8 mouse cellular contexts compared by ENCODE assay signal in genomic region chr2:60126831-60127230, GRCm38 (mm10).
DNase-seq lines count a peak whose midpoint lies in the region; ATAC-seq and TF ChIP-seq lines count a peak whose summit lies in the region.

No protein-coding gene starts in this region.

- no peaks in the 10 kb centered on the region for H3K36me3 ChIP-seq in stomach, embryonic 14.5 days (ENCODE audit: control insufficient read depth, insufficient read depth, low read length)
- H3K36me3 ChIP-seq in stomach, postnatal 0 days (ENCODE audit: control insufficient read depth, insufficient read depth, low read length), result no peaks in the 10 kb centered on the region
- H3K36me3 ChIP-seq in forebrain, embryonic 12.5 days (replicated peaks), result no peaks in the 10 kb centered on the region
- H3K36me3 ChIP-seq in intestine, embryonic 14.5 days (ENCODE audit: control insufficient read depth, insufficient read depth, low read length), result no peaks in the 10 kb centered on the region
- H3K36me3 ChIP-seq in midbrain, postnatal 0 days (ENCODE audit: insufficient read depth, low read length), result no peaks in the 10 kb centered on the region

- H3K27ac ChIP-seq in stomach, embryonic 14.5 days (ENCODE audit: low read length), result no peak overlapping the region
- no peak overlapping the region for H3K27ac ChIP-seq in stomach, postnatal 0 days (replicated peaks)
- peak overlapping the region; percentile 68 for H3K27ac ChIP-seq in forebrain, embryonic 12.5 days
- H3K27ac ChIP-seq in intestine, embryonic 14.5 days (ENCODE audit: low read depth), result no peak overlapping the region
- H3K27ac ChIP-seq in midbrain, postnatal 0 days (ENCODE audit: low read depth, low read length), result no peak overlapping the region

- no peak for TF ChIP-seq CTCF in stomach, postnatal 0 days (IDR thresholded peaks at IDR 0.05; ENCODE audit: low read depth)
- TF ChIP-seq CTCF in midbrain, postnatal 0 days (IDR thresholded peaks at IDR 0.05), result no peak

- no peaks in the 10 kb centered on the region for H3K27me3 ChIP-seq in stomach, embryonic 14.5 days (ENCODE audit: control insufficient read depth, insufficient read depth, low read length)
- H3K27me3 ChIP-seq in stomach, postnatal 0 days (ENCODE audit: control insufficient read depth, insufficient read depth, low read length), result no peaks in the 10 kb centered on the region
- H3K27me3 ChIP-seq in forebrain, embryonic 12.5 days, result no peaks in the 10 kb centered on the region
- H3K27me3 ChIP-seq in intestine, embryonic 14.5 days (replicated peaks; ENCODE audit: control insufficient read depth, insufficient read depth, low read length), result no peaks in the 10 kb centered on the region
- H3K27me3 ChIP-seq in midbrain, postnatal 0 days (ENCODE audit: insufficient read depth, low read length), result no peaks in the 10 kb centered on the region

- WGBS in stomach, embryonic 14.5 days, result 33% methylated on average over 7 of the region's 7 CpGs
- 65% methylated on average over 7 of the region's 7 CpGs for whole genome bisulfite sequencing in stomach, postnatal 0 days
- WGBS in forebrain, embryonic 12.5 days, result 2% methylated on average over 7 of the region's 7 CpGs
- 35% methylated on average over 7 of the region's 7 CpGs for WGBS in intestine, embryonic 14.5 days
- WGBS in midbrain, postnatal 0 days, result 13% methylated on average over 7 of the region's 7 CpGs

- peak overlapping the region; percentile 65 for H3K4me2 ChIP-seq in stomach, embryonic 14.5 days (replicated peaks; ENCODE audit: low read depth, low read length)
- H3K4me2 ChIP-seq in stomach, postnatal 0 days (replicated peaks; ENCODE audit: low read depth), result no peak overlapping the region
- peak overlapping the region; percentile 59 for H3K4me2 ChIP-seq in forebrain, embryonic 12.5 days
- H3K4me2 ChIP-seq in intestine, embryonic 14.5 days (ENCODE audit: low read length), result peak overlapping the region; percentile 61
- peak overlapping the region; percentile 32 for H3K4me2 ChIP-seq in midbrain, postnatal 0 days (ENCODE audit: low read depth, low read length, poor library complexity, severe bottlenecking)

- TF ChIP-seq EP300 in stomach, postnatal 0 days (optimal IDR thresholded peaks at IDR 0.05), result no peak

- intact Hi-C loops in left cerebral cortex, postnatal 25 days (cut with DNase I), result no loop called here

- no peak for DNase-seq in stomach, postnatal 0 days (ENCODE audit: low spot score)
- no peak for DNase-seq in intestine, embryonic 14.5 days (ENCODE audit: low spot score)
- DNase-seq in midbrain, postnatal 0 days (ENCODE audit: low spot score), result peak; percentile 66
- no peak for DNase-seq in left cerebral cortex, adult 9 months (ENCODE audit: low spot score in 2 of 2)
- no peak for DNase-seq in left cerebral cortex, postnatal 25 days (ENCODE audit: low spot score in 2 of 2)
- no peak for DNase-seq in lung, postnatal 4 days

- no peak overlapping the region for H3K4me3 ChIP-seq in stomach, embryonic 14.5 days (ENCODE audit: low read depth, low read length)
- no peak overlapping the region for H3K4me3 ChIP-seq in stomach, postnatal 0 days (ENCODE audit: low read depth, low read length)
- H3K4me3 ChIP-seq in forebrain, embryonic 12.5 days (replicated peaks), result peak overlapping the region; percentile 19; the same call in 1 of the 2 replicates
- peak overlapping the region; percentile 6; the same call in 1 of the 2 replicates for H3K4me3 ChIP-seq in intestine, embryonic 14.5 days (ENCODE audit: low read depth, low read length)
- peak overlapping the region; percentile 19; the same call in 1 of the 2 replicates for H3K4me3 ChIP-seq in midbrain, postnatal 0 days (ENCODE audit: low read depth, low read length)

- H3K4me1 ChIP-seq in stomach, embryonic 14.5 days (ENCODE audit: control insufficient read depth, insufficient read depth, low read length), result peaks cover 6% of the 10 kb centered on the region
- H3K4me1 ChIP-seq in stomach, postnatal 0 days (replicated peaks; ENCODE audit: control insufficient read depth, insufficient read depth), result 0 out of 2 replicates have a peak, but pooled peaks cover 2% of the 10 kb centered on the region
- peaks cover 11% of the 10 kb centered on the region for H3K4me1 ChIP-seq in forebrain, embryonic 12.5 days
- peaks cover 20% of the 10 kb centered on the region for H3K4me1 ChIP-seq in intestine, embryonic 14.5 days (replicated peaks; ENCODE audit: control insufficient read depth, insufficient read depth, low read length)
- no peaks in the 10 kb centered on the region for H3K4me1 ChIP-seq in midbrain, postnatal 0 days (ENCODE audit: insufficient read depth, low read length)

- no peak overlapping the region for H3K9ac ChIP-seq in stomach, embryonic 14.5 days (replicated peaks; ENCODE audit: low read depth, low read length)
- H3K9ac ChIP-seq in stomach, postnatal 0 days (ENCODE audit: low read length), result no peak overlapping the region
- H3K9ac ChIP-seq in forebrain, embryonic 12.5 days, result no peak overlapping the region
- H3K9ac ChIP-seq in intestine, embryonic 14.5 days (ENCODE audit: low read length), result no peak overlapping the region
- H3K9ac ChIP-seq in midbrain, postnatal 0 days (replicated peaks; ENCODE audit: low read length, poor library complexity, severe bottlenecking), result peak overlapping the region; percentile 58; the same call in 1 of the 2 replicates

- H3K9me3 ChIP-seq in stomach, embryonic 14.5 days (ENCODE audit: control insufficient read depth, low read depth, low read length), result no peaks in the 10 kb centered on the region
- no peaks in the 10 kb centered on the region for H3K9me3 ChIP-seq in stomach, postnatal 0 days (ENCODE audit: control insufficient read depth, low read length)
- no peaks in the 10 kb centered on the region for H3K9me3 ChIP-seq in forebrain, embryonic 12.5 days
- no peaks in the 10 kb centered on the region for H3K9me3 ChIP-seq in intestine, embryonic 14.5 days (ENCODE audit: control insufficient read depth, low read length)
- H3K9me3 ChIP-seq in midbrain, postnatal 0 days (ENCODE audit: low read length), result no peaks in the 10 kb centered on the region

- no peak for ATAC-seq in stomach, embryonic 14.5 days (ENCODE audit: insufficient number of reproducible peaks, insufficient read depth, low FRiP score, low read depth)
- ATAC-seq in stomach, postnatal 0 days (ENCODE audit: low FRiP score, low TSS enrichment), result no peak
- peak; percentile 72 for ATAC-seq in forebrain, embryonic 12.5 days (ENCODE audit: low FRiP score)
- ATAC-seq in intestine, embryonic 14.5 days (replicated peaks; ENCODE audit: low FRiP score, low TSS enrichment, low read depth), result no peak
- ATAC-seq in midbrain, postnatal 0 days (ENCODE audit: low FRiP score), result no peak

Comparison
In these comparisons a context has a peak if more than half of its experiments do, and no peak if none do; other contexts are left out.
1. H3K4me3 ChIP-seq: peak in forebrain, embryonic 12.5 days (single experiment), intestine, embryonic 14.5 days (single experiment) and midbrain, postnatal 0 days (single experiment); none in stomach, embryonic 14.5 days (single experiment) and stomach, postnatal 0 days (single experiment).